Mouse (Mus musculus) olfactory bulb, adult 2 months (tissue): ENCODE data around the gene Gm45837. TPM values are rescaled to one million over a fixed set of nuclear protein-coding genes. Genes with fewer than 3 reads are reported as not detected.
"Not testable (repeated sequence)": the region's sequence is repeated elsewhere in the genome, so short reads cannot be mapped to it uniquely, and the experiment has no call there.

Source experiments
- H3K27ac ChIP-seq: fragments of 200-500 bp; 2 replicates; pipeline ENCODE4 v1.5.1; 2012; ENCODE audit warnings: low read depth, low read length; ENCODE audit not compliant: insufficient read depth
- H3K4me1 ChIP-seq: fragments of 200-500 bp; 2 replicates; pipeline ENCODE4 v1.6.1; 2012; ENCODE audit warnings: low read length; ENCODE audit not compliant: control insufficient read depth, insufficient read depth
- H3K4me3 ChIP-seq: fragments of 200-500 bp; 2 replicates; pipeline ENCODE4 v1.5.1; 2012; ENCODE audit warnings: mild to moderate bottlenecking, low read depth, low read length, moderate library complexity; ENCODE audit not compliant: insufficient read depth
- CTCF ChIP-seq: fragments of 200-500 bp; IDR thresholded peaks from 2 replicates; pipeline ENCODE4 v1.5.1; 2012; ENCODE audit warnings: low read depth, mild to moderate bottlenecking, low read length, moderate library complexity; ENCODE audit not compliant: insufficient read depth
- POLR2A ChIP-seq: fragments of 200-500 bp; IDR thresholded peaks from 2 replicates; pipeline ENCODE4 v1.6.1; 2012; ENCODE audit warnings: mild to moderate bottlenecking, low read depth, low read length, moderate library complexity; ENCODE audit not compliant: insufficient read depth
- WGBS: fragments of 180-500 bp; shearing (Covaris S2); methylation state at CpG from one replicate; pipeline ENCODE4 v1.1.7; 2018; 5-methylcytosine and 5-hydroxymethylcytosine counted together
- polyA plus RNA-seq: library from polyadenylated mRNA; stranded (reverse); fragments of >200 nt; gene quantifications from 2 replicates; pipeline ENCODE4 v1.2.4, GENCODE M21; 2012; ENCODE audit warnings: low replicate concordance; ENCODE audit not compliant: missing spikeins, insufficient read depth, insufficient read length

Gm45837 gene
- polyA plus RNA-seq, 1 experiment = not detected

GRCm38 (mm10) chr7:101538141-101538933 is 127.7 kb downstream of the Gm45837 start:
- WGBS = 30% methylated on average over 14 of the region's 14 CpGs
- Histone ChIP-seq H3K4me3 (no peak overlapping the region), H3K4me1 (peaks cover 17% of the 10 kb centered on the region), H3K27ac (peak overlapping the region; percentile 46)
- no peak for TF ChIP-seq CTCF
- TF ChIP-seq POLR2A = no peak

GRCm38 (mm10) chr7:101539774-101540173 is 129.1 kb downstream of the Gm45837 start:
- WGBS = 65% methylated on average over 9 of the region's 9 CpGs
- H3K4me1 ChIP-seq = peaks cover 9% of the 10 kb centered on the region
- no peak overlapping the region for H3K4me3 ChIP-seq
- TF ChIP-seq POLR2A (no peak), CTCF (no peak)
- H3K27ac ChIP-seq = no peak overlapping the region

- Histone ChIP-seq H3K4me3 (no peak overlapping the region), H3K27ac (no peak overlapping the region), H3K4me1 (peaks cover 7% of the 10 kb centered on the region)
- WGBS = 81% methylated on average over 5 of the region's 5 CpGs
- no peak for TF ChIP-seq CTCF
- no peak for TF ChIP-seq POLR2A
Measured at GRCm38 (mm10) chr7:101540684-101541083, 130.0 kb downstream of the Gm45837 start.

DNA sequence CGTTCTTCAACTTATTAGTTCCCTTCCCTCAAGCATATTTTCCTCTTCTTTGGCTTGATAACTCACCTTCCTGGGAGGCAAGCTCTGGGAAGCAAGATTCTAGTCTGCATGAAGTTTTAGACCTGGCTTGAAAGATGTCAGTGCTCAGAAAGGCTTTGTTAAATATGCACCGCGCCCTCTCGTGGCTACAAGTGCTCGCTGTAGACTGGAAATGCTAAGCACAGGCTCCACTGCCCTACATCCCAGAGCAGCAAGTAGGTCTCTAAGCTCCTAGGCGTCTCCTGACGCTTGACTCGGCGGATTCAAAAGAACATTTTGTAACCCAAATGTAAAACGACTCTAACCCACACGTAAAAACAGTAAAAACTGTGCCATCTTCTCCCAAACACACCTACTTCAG is 130.4 kb downstream of the Gm45837 start:
- no peak overlapping the region for H3K4me3 ChIP-seq
- peaks cover 7% of the 10 kb centered on the region for H3K4me1 ChIP-seq
- TF ChIP-seq CTCF (peak; percentile 36; the same call in 1 of the 2 replicates), POLR2A (no peak)
- H3K27ac ChIP-seq = no peak overlapping the region
- WGBS = 5% methylated on average over 11 of the region's 11 CpGs

- peaks cover 7% of the 10 kb centered on the region for H3K4me1 ChIP-seq
- 73% methylated on average over 10 of the region's 10 CpGs for WGBS
- no peak overlapping the region for H3K4me3 ChIP-seq
- TF ChIP-seq POLR2A = no peak
- no peak overlapping the region for H3K27ac ChIP-seq
Measured at GRCm38 (mm10) chr7:101541734-101542133, 131.0 kb downstream of the Gm45837 start.

- Histone ChIP-seq H3K27ac (no peak overlapping the region), H3K4me3 (no peak overlapping the region), H3K4me1 (no peaks in the 10 kb centered on the region)
- TF ChIP-seq POLR2A (no peak), CTCF (no peak)
- WGBS = 79% methylated on average over 3 of the region's 3 CpGs
Measured at GRCm38 (mm10) chr7:101547651-101548050, 137.0 kb downstream of the Gm45837 start.

DNA sequence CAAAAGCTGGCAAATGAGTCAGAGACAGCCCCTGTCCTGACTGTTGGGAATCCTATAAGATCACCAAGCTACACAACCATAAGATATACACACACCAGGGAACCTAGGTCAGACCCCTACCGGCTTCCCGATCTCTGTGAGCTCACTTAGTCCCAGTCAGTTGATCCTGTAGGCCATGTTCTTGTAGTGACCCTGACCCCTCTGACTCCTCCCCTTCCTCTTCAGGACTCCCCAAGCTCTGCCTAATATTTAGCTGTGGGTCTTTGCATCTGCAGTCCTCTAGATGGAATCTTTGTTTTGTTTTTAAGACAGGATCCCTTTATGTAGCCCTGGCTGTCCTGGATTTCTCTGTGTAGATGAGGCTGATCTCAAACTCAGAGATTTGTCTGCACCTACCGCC is 138.6 kb downstream of the Gm45837 start:
- Histone ChIP-seq H3K27ac (no peak overlapping the region), H3K4me1 (no peaks in the 10 kb centered on the region), H3K4me3 (no peak overlapping the region)
- 80% methylated on average over 3 of the region's 3 CpGs for WGBS
- TF ChIP-seq POLR2A (no peak), CTCF (no peak)

- H3K4me1 ChIP-seq = no peaks in the 10 kb centered on the region
- no peak overlapping the region for H3K27ac ChIP-seq
- WGBS = 82% methylated on average over 7 of the region's 7 CpGs
- TF ChIP-seq CTCF (no peak), POLR2A (no peak)
- no peak overlapping the region for H3K4me3 ChIP-seq
Measured at GRCm38 (mm10) chr7:101550686-101551485, 140.2 kb downstream of the Gm45837 start.

- Histone ChIP-seq H3K4me1 (no peaks in the 10 kb centered on the region), H3K27ac (no peak overlapping the region), H3K4me3 (no peak overlapping the region)
- TF ChIP-seq CTCF = no peak
- TF ChIP-seq POLR2A = no peak
- 98% methylated on average over 1 of the region's 1 CpGs for WGBS
Measured at GRCm38 (mm10) chr7:101551530-101551929, 140.8 kb downstream of the Gm45837 start.

DNA sequence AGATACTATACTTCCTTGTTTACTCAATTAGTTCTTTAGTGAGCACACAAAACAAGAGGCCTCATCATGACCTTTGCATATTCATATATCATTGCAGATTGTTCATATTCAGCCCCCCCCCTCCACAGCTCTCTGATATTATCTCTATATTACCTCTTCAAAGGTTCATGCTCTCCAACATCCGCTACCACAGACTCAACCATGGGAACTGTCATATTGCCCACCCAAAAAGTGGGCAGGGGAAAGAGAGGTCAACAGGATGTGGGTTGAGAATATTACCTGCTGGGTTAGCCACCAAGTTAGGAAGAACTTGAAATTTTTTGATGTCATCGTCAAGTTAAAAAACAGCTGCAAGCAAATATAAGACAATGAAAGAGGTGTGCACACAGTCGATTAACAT is 144.8 kb downstream of the Gm45837 start:
- not testable (repeated sequence) for H3K4me1 ChIP-seq, H3K27ac ChIP-seq, H3K4me3 ChIP-seq
- WGBS = 98% methylated on average over 3 of the region's 3 CpGs
